Mouse (Mus musculus) embryonic facial prominence, embryonic 12.5 days (tissue): ENCODE data around the gene Slc41a2. TPM values are rescaled to one million over a fixed set of nuclear protein-coding genes. Genes with fewer than 3 reads are reported as not detected.

Source experiments
- ATAC-seq: fragments of 200-750 bp; cut with Nextera tagmentation; 2 replicates; pipeline ENCODE4 v1.8.0; 2017; ENCODE audit not compliant: insufficient number of reproducible peaks, insufficient read depth, low FRiP score, low TSS enrichment
- H3K27ac ChIP-seq: fragments of 300-500 bp; sonication (generic); 2 replicates; pipeline ENCODE4 v1.5.1; 2016; ENCODE audit warnings: mild to moderate bottlenecking
- H3K27me3 ChIP-seq: fragments of 300-500 bp; sonication (generic); 2 replicates; pipeline ENCODE4 v1.6.1; 2016; ENCODE audit warnings: mild to moderate bottlenecking, moderate library complexity
- H3K36me3 ChIP-seq: fragments of 300-500 bp; sonication (generic); 2 replicates; pipeline ENCODE4 v1.6.1; 2016; ENCODE audit warnings: mild to moderate bottlenecking
- H3K4me1 ChIP-seq: fragments of 300-500 bp; sonication (generic); 2 replicates; pipeline ENCODE4 v1.6.1; 2016
- H3K4me2 ChIP-seq: fragments of 300-500 bp; sonication (generic); replicated peaks from 2 replicates; pipeline ENCODE4 v1.6.1; 2016; ENCODE audit warnings: mild to moderate bottlenecking, moderate library complexity
- H3K4me3 ChIP-seq: fragments of 300-500 bp; sonication (generic); 2 replicates; pipeline ENCODE4 v1.5.1; 2016; ENCODE audit warnings: mild to moderate bottlenecking
- H3K9ac ChIP-seq: fragments of 300-500 bp; sonication (generic); 2 replicates; pipeline ENCODE4 v1.6.1; 2016; ENCODE audit warnings: mild to moderate bottlenecking, moderate library complexity
- H3K9me3 ChIP-seq: fragments of 300-500 bp; sonication (generic); 2 replicates; pipeline ENCODE4 v1.6.1; 2016; ENCODE audit warnings: mild to moderate bottlenecking, moderate library complexity
- WGBS: fragments of 180-500 bp; shearing (Covaris S2); methylation state at CpG from one replicate; pipeline ENCODE4 v1.1.7; 2016; 5-methylcytosine and 5-hydroxymethylcytosine counted together
- polyA plus RNA-seq: library from polyadenylated mRNA; unstranded; fragments of >200 nt; fragmentation: Nextera tagmentation; extraction: Ambion mirVana; gene quantifications from 2 replicates; pipeline ENCODE4 v1.2.1, GENCODE M21; 2016

Slc41a2 gene
- polyA plus RNA-seq, 1 experiment from 2014 or later: 1.3 TPM

DNA sequence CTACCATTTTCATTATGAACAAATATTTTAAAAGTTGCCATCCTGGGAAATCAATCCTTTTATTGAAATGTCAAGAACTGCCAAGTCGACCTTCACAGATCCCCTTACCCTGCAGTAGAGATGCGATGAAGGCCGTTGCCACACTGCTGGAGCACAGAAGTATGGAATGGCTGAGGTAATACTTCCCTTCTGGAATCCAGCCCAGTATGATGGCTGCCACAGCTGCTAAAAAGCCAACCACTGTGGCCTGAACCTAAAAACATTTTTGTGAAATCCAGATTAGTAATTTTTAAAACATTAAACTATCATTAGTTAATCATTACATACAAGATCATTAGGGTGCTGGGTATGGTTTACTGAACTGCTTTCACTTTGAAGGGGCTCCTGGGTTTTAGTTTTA lies 36.6 kb downstream of the Slc41a2 start:
- Histone ChIP-seq H3K4me3 (no peak overlapping the region), H3K4me2 (no peak overlapping the region), H3K9ac (no peak overlapping the region), H3K27ac (no peak overlapping the region), H3K27me3 (no peaks in the 10 kb centered on the region), H3K9me3 (no peaks in the 10 kb centered on the region), H3K36me3 (no peaks in the 10 kb centered on the region), H3K4me1 (no peaks in the 10 kb centered on the region)
- WGBS: 75% methylated on average over 3 of the region's 3 CpGs
- no peak for ATAC-seq

DNA sequence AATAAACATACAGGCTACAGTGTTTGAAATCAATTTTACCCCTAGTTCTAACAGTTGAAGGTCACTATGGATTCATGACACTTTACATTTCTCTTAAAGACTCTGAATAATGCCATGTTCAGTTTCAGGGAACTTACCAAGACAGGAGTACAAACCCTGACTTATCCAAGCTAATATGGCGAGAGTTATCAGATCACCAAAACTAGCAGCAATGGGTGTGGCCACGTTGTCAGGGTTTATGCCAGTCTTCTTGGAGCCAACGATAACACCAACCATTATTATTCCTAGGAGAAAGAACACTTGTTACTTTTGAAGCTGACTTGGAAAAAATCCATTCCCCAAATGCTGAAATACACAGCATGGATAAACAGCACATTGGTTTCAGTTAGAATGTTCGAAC lies 40.7 kb downstream of the Slc41a2 start:
- Histone ChIP-seq H3K4me3 (no peak overlapping the region), H3K36me3 (no peaks in the 10 kb centered on the region), H3K9me3 (no peaks in the 10 kb centered on the region), H3K4me2 (no peak overlapping the region), H3K9ac (no peak overlapping the region), H3K27ac (no peak overlapping the region), H3K27me3 (0 out of 2 replicates have a peak, but pooled peaks cover 5% of the 10 kb centered on the region), H3K4me1 (no peaks in the 10 kb centered on the region)
- WGBS: 69% methylated on average over 4 of the region's 4 CpGs
- ATAC-seq: no peak

DNA sequence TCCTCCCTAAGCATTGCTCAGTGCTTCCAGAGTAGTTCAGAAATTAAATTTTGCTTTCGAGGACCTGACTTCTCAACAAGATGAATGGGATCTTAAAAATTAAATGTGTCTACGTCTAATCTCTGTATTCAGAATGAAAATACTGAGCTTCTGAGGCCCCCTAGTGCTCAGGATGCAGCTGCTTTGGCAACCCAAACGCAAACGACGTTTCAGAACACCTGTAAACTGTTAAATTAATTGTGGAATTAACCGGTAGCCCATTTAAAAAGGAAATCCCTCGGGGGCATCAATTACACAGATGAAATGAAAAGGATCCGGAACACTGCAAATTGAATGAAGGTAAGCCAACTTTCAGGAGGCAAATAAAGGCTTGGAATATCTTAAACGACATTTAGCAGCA lies 42.9 kb downstream of the Slc41a2 start:
- H3K4me3 ChIP-seq: no peak overlapping the region
- no peaks in the 10 kb centered on the region for H3K36me3 ChIP-seq
- no peaks in the 10 kb centered on the region for H3K9me3 ChIP-seq
- no peak overlapping the region for H3K27ac ChIP-seq
- WGBS: 17% methylated on average over 9 of the region's 9 CpGs
- 0 out of 2 replicates have a peak, but pooled peaks cover 5% of the 10 kb centered on the region for H3K27me3 ChIP-seq
- no peak overlapping the region for H3K4me2 ChIP-seq
- H3K4me1 ChIP-seq: no peaks in the 10 kb centered on the region
- ATAC-seq: no peak
- no peak overlapping the region for H3K9ac ChIP-seq

DNA sequence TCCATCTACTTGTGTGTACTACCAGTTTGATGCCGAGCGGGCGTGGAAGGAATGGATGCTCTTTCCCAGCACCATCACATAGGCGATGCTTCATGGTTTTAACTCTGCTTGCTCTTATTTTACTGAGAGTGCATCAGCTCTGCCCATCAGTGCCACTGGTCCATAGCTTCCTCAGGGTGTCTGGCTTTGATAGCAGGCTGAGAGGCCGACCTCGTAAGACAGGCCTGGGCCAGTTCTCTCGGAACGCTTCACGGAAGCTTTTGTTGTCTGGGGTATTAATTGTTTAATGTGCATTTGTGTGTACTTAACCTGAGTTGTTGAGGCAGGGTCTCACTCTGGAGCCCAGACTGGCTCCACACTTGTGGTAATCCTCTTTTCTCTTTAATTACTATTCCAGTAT lies 44.3 kb downstream of the Slc41a2 start:
- no peak overlapping the region for H3K27ac ChIP-seq
- no peaks in the 10 kb centered on the region for H3K9me3 ChIP-seq
- H3K36me3 ChIP-seq: no peaks in the 10 kb centered on the region
- no peak for ATAC-seq
- 0 out of 2 replicates have a peak, but pooled peaks cover 5% of the 10 kb centered on the region for H3K27me3 ChIP-seq
- no peak overlapping the region for H3K4me3 ChIP-seq
- H3K4me1 ChIP-seq: no peaks in the 10 kb centered on the region
- 83% methylated on average over 9 of the region's 9 CpGs for WGBS
- no peak overlapping the region for H3K9ac ChIP-seq
- H3K4me2 ChIP-seq: no peak overlapping the region

DNA sequence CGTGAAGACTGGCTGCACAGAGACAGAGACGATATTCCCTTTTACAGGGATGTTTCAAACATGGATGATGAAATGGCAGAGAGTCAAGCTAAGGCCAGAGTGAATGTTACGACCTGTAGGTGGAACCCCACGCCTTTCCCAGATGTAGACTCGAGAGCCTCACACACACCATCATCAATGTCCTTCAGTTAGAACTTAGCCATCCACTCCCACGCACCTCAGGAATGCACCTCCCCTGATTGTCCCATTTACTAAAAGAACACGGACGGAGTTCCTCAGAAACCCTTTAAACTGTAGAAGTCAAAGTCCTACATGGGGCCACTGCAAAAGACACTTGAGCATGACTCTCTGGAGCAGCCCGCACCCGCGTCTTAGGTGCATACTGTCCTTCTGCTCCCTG lies 46.0 kb downstream of the Slc41a2 start:
- Histone ChIP-seq H3K36me3 (no peaks in the 10 kb centered on the region), H3K27ac (no peak overlapping the region), H3K9ac (no peak overlapping the region), H3K9me3 (no peaks in the 10 kb centered on the region), H3K4me3 (no peak overlapping the region), H3K4me1 (no peaks in the 10 kb centered on the region), H3K27me3 (0 out of 2 replicates have a peak, but pooled peaks cover 5% of the 10 kb centered on the region), H3K4me2 (no peak overlapping the region)
- WGBS: 85% methylated on average over 11 of the region's 11 CpGs
- ATAC-seq: no peak

DNA sequence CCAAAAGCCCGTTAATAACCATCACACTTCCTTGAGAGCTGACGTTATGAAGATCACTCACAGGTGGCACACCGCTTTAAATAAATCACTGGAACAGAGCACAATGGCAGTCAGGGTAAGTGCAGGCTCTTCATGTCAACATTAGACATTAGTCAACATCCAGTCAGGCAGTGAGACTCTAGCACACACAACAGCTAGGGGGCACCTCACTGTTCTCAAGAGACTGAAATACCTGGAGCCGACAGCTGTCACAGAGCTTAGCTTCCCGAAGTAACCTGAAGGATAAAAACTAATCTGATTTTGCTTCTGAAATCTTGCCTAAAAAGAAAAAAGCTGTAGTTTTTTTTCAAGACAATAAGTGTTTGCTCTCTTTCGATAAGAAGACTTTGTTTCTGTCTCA lies 49.9 kb downstream of the Slc41a2 start:
- no peaks in the 10 kb centered on the region for H3K4me1 ChIP-seq
- H3K9me3 ChIP-seq: no peaks in the 10 kb centered on the region
- 69% methylated on average over 6 of the region's 6 CpGs for WGBS
- no peak for ATAC-seq
- no peaks in the 10 kb centered on the region for H3K36me3 ChIP-seq
- H3K27me3 ChIP-seq: no peaks in the 10 kb centered on the region
- no peak overlapping the region for H3K4me3 ChIP-seq
- H3K27ac ChIP-seq: no peak overlapping the region
- no peak overlapping the region for H3K9ac ChIP-seq
- no peak overlapping the region for H3K4me2 ChIP-seq

DNA sequence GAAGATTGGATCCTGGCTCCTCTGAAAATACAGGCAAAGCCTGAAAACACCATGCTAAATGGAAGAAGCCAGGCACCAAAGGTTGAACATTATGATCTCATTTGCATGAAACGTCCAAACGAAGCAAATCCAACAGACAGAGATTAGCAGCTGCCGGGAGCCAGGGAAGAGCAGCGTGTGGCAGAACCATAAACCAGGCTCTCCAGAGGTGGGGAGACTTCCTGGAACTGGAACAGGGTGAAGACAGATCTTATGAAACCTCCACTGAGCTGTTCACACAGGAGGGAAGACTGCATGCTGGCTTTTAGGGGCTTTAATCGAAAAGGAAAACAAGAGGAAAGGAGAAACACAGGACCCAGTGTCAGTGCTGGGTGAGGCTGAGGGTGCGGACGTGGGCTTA lies 51.3 kb downstream of the Slc41a2 start:
- H3K9ac ChIP-seq: no peak overlapping the region
- H3K27ac ChIP-seq: no peak overlapping the region
- no peak overlapping the region for H3K4me3 ChIP-seq
- no peak overlapping the region for H3K4me2 ChIP-seq
- H3K36me3 ChIP-seq: no peaks in the 10 kb centered on the region
- no peaks in the 10 kb centered on the region for H3K9me3 ChIP-seq
- H3K27me3 ChIP-seq: no peaks in the 10 kb centered on the region
- H3K4me1 ChIP-seq: no peaks in the 10 kb centered on the region
- no peak for ATAC-seq
- 54% methylated on average over 7 of the region's 7 CpGs for WGBS

DNA sequence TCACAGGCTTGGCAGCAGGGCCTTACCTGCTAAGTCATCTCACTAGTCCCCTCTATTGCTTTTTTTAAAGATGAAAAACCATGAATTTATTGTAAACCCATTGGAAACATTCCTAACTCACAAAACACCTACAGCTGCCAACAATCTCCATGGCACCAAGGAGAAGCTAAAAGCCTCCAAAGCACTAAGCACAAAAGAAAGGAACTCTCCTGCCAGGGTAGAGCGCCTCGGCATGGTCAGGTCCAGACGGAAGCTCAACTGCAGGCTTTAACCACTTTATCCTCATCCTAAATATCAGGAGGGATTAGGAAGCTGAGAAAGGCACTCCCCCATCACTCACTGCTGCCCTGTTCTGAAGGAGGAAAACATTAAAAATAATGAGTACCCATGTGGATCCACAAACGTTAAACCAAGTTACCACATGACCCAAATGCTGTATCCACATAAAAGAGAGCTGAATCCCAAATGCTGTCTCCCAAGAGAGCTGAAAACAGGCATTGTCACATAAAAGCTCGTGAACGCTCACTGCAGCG lies 51.9 kb downstream of the Slc41a2 start:
- Histone ChIP-seq H3K27me3 (no peaks in the 10 kb centered on the region), H3K9me3 (no peaks in the 10 kb centered on the region), H3K4me1 (no peaks in the 10 kb centered on the region), H3K36me3 (no peaks in the 10 kb centered on the region), H3K4me3 (no peak overlapping the region), H3K9ac (no peak overlapping the region), H3K27ac (no peak overlapping the region), H3K4me2 (no peak overlapping the region)
- ATAC-seq: no peak
- WGBS: 71% methylated on average over 7 of the region's 7 CpGs

DNA sequence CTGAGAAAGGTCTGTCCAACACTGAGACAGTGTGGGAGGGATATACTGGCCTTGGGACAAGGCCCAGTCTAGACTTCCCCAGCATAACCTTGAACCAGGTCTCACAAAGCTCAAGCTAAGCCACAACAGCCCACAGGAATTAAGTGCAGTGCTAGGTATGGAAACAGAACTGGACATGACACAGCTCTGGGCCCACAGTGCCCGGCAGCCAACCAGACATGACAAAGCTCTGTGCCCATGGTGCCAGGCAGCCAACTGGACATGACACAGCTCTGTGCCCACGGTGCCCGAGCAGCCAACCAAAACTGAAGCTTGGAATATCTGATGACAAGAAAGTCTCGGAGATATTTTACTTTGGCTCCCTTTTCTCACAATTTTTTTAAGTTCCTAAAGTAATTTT lies 52.8 kb downstream of the Slc41a2 start:
- no peaks in the 10 kb centered on the region for H3K4me1 ChIP-seq
- no peak overlapping the region for H3K4me2 ChIP-seq
- no peaks in the 10 kb centered on the region for H3K9me3 ChIP-seq
- WGBS: 92% methylated on average over 4 of the region's 4 CpGs
- H3K27me3 ChIP-seq: no peaks in the 10 kb centered on the region
- ATAC-seq: no peak
- no peaks in the 10 kb centered on the region for H3K36me3 ChIP-seq
- no peak overlapping the region for H3K27ac ChIP-seq
- H3K4me3 ChIP-seq: no peak overlapping the region
- H3K9ac ChIP-seq: no peak overlapping the region

DNA sequence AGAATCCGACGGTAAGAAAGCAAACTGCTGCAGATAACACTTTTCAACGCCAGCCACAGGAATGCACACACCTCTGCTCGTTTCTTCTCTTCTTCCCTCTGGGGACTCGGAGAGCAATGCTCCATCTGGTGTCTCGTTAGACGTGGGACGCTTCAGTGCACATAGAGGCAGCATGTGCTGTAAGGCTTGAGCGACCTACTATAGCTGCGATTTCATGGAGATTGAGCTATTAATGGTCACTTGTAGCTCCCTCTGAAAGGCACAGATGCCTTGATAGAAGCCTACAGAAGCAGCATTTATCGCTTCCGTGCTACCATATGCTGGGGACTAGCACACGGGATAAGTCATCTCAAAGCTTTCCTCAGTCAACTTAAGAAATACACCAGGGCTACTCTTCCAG lies 71.0 kb downstream of the Slc41a2 start:
- Histone ChIP-seq H3K36me3 (no peaks in the 10 kb centered on the region), H3K9me3 (no peaks in the 10 kb centered on the region), H3K4me1 (no peaks in the 10 kb centered on the region), H3K4me3 (no peak overlapping the region), H3K27me3 (no peaks in the 10 kb centered on the region), H3K9ac (no peak overlapping the region), H3K4me2 (no peak overlapping the region), H3K27ac (no peak overlapping the region)
- ATAC-seq: no peak
- WGBS: 39% methylated on average over 13 of the region's 13 CpGs

DNA sequence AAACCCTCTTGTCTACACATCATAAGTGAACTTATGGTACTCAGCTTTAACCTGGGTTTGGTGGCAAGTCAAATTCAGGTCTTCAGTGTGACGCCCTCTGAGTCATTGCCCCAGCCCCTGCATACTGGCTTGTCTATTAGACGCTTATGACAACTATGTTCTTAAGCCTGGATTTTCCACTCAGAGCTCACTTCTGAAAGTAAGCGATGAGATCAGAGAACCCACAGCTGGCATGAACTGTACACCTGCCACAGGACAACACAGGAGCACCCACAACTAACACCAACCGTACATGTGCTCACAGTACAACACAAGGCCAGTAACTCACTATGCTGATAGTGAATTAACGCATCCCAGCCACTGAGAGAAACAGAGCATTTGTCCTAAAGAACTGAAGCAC lies 71.4 kb downstream of the Slc41a2 start:
- Histone ChIP-seq H3K9me3 (no peaks in the 10 kb centered on the region), H3K4me2 (no peak overlapping the region), H3K27ac (no peak overlapping the region), H3K9ac (no peak overlapping the region), H3K27me3 (no peaks in the 10 kb centered on the region), H3K4me3 (no peak overlapping the region), H3K36me3 (no peaks in the 10 kb centered on the region), H3K4me1 (no peaks in the 10 kb centered on the region)
- WGBS: 84% methylated on average over 5 of the region's 5 CpGs
- no peak for ATAC-seq

DNA sequence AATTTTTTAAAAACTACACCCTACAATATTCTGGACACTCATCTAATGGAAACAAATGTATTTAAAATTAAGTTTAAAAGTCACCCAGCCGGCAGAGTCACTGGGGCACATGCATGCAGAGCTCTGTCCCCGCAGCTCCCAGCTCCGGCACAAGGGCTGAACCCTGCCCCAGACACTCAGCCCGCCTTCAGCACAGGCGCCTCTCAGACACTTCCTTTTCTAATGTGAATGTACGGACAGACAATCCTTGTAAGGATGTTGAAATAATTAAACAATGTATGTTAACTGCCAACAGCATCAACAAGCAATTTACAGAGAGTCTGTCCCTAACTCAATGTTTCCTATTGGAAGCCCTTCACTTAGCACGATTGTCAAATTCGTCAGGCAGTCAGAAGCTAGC lies 73.0 kb downstream of the Slc41a2 start:
- no peaks in the 10 kb centered on the region for H3K36me3 ChIP-seq
- WGBS: 43% methylated on average over 8 of the region's 8 CpGs
- no peaks in the 10 kb centered on the region for H3K9me3 ChIP-seq
- no peaks in the 10 kb centered on the region for H3K27me3 ChIP-seq
- H3K4me3 ChIP-seq: no peak overlapping the region
- H3K4me2 ChIP-seq: no peak overlapping the region
- no peaks in the 10 kb centered on the region for H3K4me1 ChIP-seq
- no peak for ATAC-seq
- no peak overlapping the region for H3K9ac ChIP-seq
- no peak overlapping the region for H3K27ac ChIP-seq

DNA sequence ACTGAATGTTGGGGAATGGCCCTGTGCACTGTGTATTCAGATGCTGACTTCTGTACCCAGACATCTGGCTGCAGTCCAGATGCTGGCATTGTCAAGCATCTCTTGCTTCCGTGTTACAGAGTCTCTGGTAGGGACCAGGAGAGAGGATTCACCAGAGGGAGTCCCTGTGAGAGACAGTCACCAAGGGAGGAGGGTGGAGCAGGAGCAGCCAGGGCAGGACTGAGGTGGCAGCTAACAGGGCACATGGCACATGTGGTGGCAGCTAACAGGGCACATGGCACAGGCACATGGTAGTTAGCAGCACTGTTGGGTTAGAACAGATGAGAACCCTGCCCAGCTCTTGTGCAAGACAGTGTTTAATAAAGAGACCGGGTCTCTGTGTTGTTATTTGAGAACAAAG lies 73.6 kb downstream of the Slc41a2 start:
- Histone ChIP-seq H3K36me3 (no peaks in the 10 kb centered on the region), H3K9ac (no peak overlapping the region), H3K9me3 (no peaks in the 10 kb centered on the region), H3K27ac (no peak overlapping the region), H3K4me3 (no peak overlapping the region), H3K4me1 (no peaks in the 10 kb centered on the region), H3K27me3 (no peaks in the 10 kb centered on the region), H3K4me2 (no peak overlapping the region)
- WGBS: 38% methylated on average over 2 of the region's 2 CpGs
- ATAC-seq: no peak
